Mouse (Mus musculus): ENCODE results near the gene Nnat.

Nnat gene

DNA sequence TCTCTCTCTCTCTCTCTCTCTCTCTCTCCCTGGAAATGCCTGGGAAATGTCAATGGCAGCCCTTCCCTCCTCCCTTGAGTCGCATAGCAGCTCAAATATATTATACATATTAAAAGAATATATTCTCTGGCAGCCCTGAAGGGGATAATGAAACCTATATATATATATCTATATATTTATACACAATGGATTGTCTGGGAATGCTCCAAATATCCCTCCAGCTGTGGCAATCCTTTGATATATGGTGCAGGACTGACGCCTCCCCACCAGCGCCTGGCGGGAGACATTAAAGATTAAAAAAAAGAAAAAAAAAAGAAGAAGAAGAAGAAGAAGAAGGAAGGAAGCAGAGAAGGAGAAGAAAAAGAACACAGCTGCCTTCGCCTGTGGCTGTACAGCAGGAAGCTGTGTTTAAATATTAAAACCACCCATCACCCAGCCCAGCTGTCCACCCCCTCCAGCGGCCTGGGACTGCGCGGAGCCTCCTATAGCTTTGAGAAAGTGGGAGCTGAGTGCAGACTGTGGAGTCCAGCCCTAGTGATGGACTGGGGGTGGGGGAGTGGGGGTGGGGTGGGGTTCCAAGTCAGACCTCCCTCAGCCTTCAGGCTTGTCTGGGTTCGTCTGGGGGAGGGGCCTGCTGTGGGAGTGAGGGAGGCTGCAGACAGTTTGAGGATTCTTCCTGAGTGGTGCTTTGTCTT, 47.8 kb downstream of the Nnat start:
- no peak for DNase-seq

DNA sequence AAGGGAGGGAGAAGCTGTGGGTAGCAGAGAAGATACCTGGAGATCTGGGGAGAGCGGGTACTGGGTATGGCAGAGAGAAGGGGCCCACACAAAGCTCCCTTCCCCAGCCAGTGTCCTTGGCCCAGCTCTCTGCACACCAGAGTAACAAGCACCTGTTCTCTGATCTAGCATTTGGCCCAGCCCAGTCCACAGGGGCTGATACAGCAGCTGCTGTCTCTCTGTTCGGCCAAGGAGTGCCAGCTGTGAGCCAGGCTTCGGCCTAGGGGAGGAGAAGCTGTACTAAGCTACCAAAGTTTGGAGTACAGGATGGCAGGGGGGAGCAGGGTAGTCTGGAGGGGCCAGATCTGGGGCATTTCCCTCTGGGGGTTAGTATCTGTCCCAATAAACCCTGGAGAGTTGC, 51.9 kb downstream of the Nnat start:
- no peak for DNase-seq
